Mouse (Mus musculus) embryonic facial prominence, embryonic 13.5 days (tissue): ENCODE results near the gene Mcm2. TPM values are rescaled to one million over a fixed set of nuclear protein-coding genes. Genes with fewer than 3 reads are reported as not detected.
A peak's percentile ranks its signal among the peaks of the same experiment; 100 is the strongest.

Experiments used
- ATAC-seq: fragments of 200-750 bp; cut with Nextera tagmentation; 2 replicates; pipeline ENCODE4 v1.8.0; 2017; ENCODE audit warnings: low read depth; ENCODE audit not compliant: insufficient number of reproducible peaks, insufficient read depth, low FRiP score, low TSS enrichment
- H3K27ac ChIP-seq: fragments of 300-500 bp; sonication (generic); 2 replicates; pipeline ENCODE4 v1.5.1; 2015; ENCODE audit warnings: moderate library complexity, mild to moderate bottlenecking, inconsistent platforms
- H3K27me3 ChIP-seq: fragments of 300-500 bp; sonication (generic); 2 replicates; pipeline ENCODE4 v1.6.1; 2015; ENCODE audit warnings: mild to moderate bottlenecking, inconsistent platforms
- H3K36me3 ChIP-seq: fragments of 300-500 bp; sonication (generic); 2 replicates; pipeline ENCODE4 v1.6.1; 2015; ENCODE audit warnings: mild to moderate bottlenecking, inconsistent platforms
- H3K4me1 ChIP-seq: fragments of 300-500 bp; sonication (generic); 2 replicates; pipeline ENCODE4 v1.6.1; 2015; ENCODE audit warnings: inconsistent platforms
- H3K4me2 ChIP-seq: fragments of 300-500 bp; sonication (generic); 2 replicates; pipeline ENCODE4 v1.6.1; 2015; ENCODE audit warnings: moderate library complexity, mild to moderate bottlenecking, inconsistent platforms
- H3K4me3 ChIP-seq: fragments of 300-500 bp; sonication (generic); 2 replicates; pipeline ENCODE4 v1.5.1; 2015; ENCODE audit warnings: mild to moderate bottlenecking, inconsistent platforms
- H3K9ac ChIP-seq: fragments of 300-500 bp; sonication (generic); 2 replicates; pipeline ENCODE4 v1.6.1; 2015; ENCODE audit warnings: mild to moderate bottlenecking, inconsistent platforms
- H3K9me3 ChIP-seq: fragments of 300-500 bp; sonication (generic); 2 replicates; pipeline ENCODE4 v1.6.1; 2016; ENCODE audit warnings: inconsistent platforms
- WGBS: fragments of 180-500 bp; shearing (Covaris S2); methylation state at CpG from one replicate; pipeline ENCODE4 v1.1.7; 2015; ENCODE audit warnings: mixed read lengths; 5-methylcytosine and 5-hydroxymethylcytosine counted together
- polyA plus RNA-seq: library from polyadenylated mRNA; unstranded; fragments of >200 nt; fragmentation: Nextera tagmentation; extraction: Ambion mirVana; gene quantifications from 2 replicates; pipeline ENCODE4 v1.2.1, GENCODE M21; 2015

Gene Mcm2
- polyA plus RNA-seq, 1 experiment from 2014 or later = 131 TPM

GRCm38 (mm10) chr6:88843781-88844725 is 54.5 kb downstream of the Mcm2 start:
- H3K27me3 ChIP-seq = no peaks in the 10 kb centered on the region
- ATAC-seq = no peak
- H3K4me1 ChIP-seq = peaks cover 27% of the 10 kb centered on the region
- 0 out of 2 replicates have a peak overlapping the region, but pooled peaks have one; percentile 32 for H3K9ac ChIP-seq
- 0 out of 2 replicates have a peak overlapping the region, but pooled peaks have one; percentile 3 for H3K4me3 ChIP-seq
- 59% methylated on average over 9 of the region's 9 CpGs for WGBS
- H3K4me2 ChIP-seq = peak overlapping the region; percentile 91; the same call in 1 of the 2 replicates
- no peaks in the 10 kb centered on the region for H3K9me3 ChIP-seq
- H3K27ac ChIP-seq = no peak overlapping the region
- H3K36me3 ChIP-seq = peaks cover 26% of the 10 kb centered on the region

- Histone ChIP-seq H3K27me3 (no peaks in the 10 kb centered on the region), H3K4me2 (peak overlapping the region; percentile 91), H3K4me1 (peaks cover 27% of the 10 kb centered on the region), H3K27ac (peak overlapping the region; percentile 87; the same call in 1 of the 2 replicates), H3K9me3 (no peaks in the 10 kb centered on the region), H3K4me3 (peak overlapping the region; percentile 88), H3K36me3 (peaks cover 28% of the 10 kb centered on the region), H3K9ac (peak overlapping the region; percentile 84)
- 71% methylated on average over 7 of the region's 7 CpGs for WGBS
- ATAC-seq = no peak
These were observed 55.3 kb downstream of the Mcm2 start for GRCm38 (mm10) chr6:88843241-88843640.

- peak overlapping the region; percentile 84 for H3K9ac ChIP-seq
- ATAC-seq = no peak
These were observed 55.8 kb downstream of the Mcm2 start for GRCm38 (mm10) chr6:88842731-88843151.

GRCm38 (mm10) chr6:88841781-88842689 is 56.5 kb downstream of the Mcm2 start, which contains the start of gene Abtb1:
TSS of gene Abtb1 (minus strand) at chr6:88841984.
- Histone ChIP-seq H3K4me3 (peak within 1 kb of the TSS; percentile 88), H3K4me1 (peaks cover 27% of the 10 kb centered on the region), H3K9ac (peak within 1 kb of the TSS; percentile 85), H3K36me3 (peaks cover 34% of the 10 kb centered on the region), H3K9me3 (no peaks in the 10 kb centered on the region), H3K27ac (peak within 1 kb of the TSS; percentile 87), H3K27me3 (no peaks in the 10 kb centered on the region), H3K4me2 (peak within 1 kb of the TSS; percentile 91)
- peak; percentile 97 for ATAC-seq
- WGBS = under 1% methylated on average over 58 of the region's 72 CpGs

More at GRCm38 (mm10) chr6:88842731-88843151, 55.8 kb downstream of the Mcm2 start:
- under 1% methylated on average over 31 of the region's 32 CpGs for WGBS
- peaks cover 28% of the 10 kb centered on the region for H3K36me3 ChIP-seq
- H3K4me2 ChIP-seq = peak overlapping the region; percentile 91
- peaks cover 27% of the 10 kb centered on the region for H3K4me1 ChIP-seq
- no peaks in the 10 kb centered on the region for H3K27me3 ChIP-seq
- peak overlapping the region; percentile 88 for H3K4me3 ChIP-seq
- no peaks in the 10 kb centered on the region for H3K9me3 ChIP-seq
- H3K27ac ChIP-seq = peak overlapping the region; percentile 87

GRCm38 (mm10) chr6:88841514-88841780 is 57.1 kb downstream of the Mcm2 start:
- Histone ChIP-seq H3K36me3 (peaks cover 40% of the 10 kb centered on the region), H3K4me1 (peaks cover 27% of the 10 kb centered on the region), H3K27me3 (no peaks in the 10 kb centered on the region), H3K9ac (peak overlapping the region; percentile 85), H3K4me3 (peak overlapping the region; percentile 88), H3K27ac (peak overlapping the region; percentile 86), H3K4me2 (peak overlapping the region; percentile 91), H3K9me3 (no peaks in the 10 kb centered on the region)
- no peak for ATAC-seq
- WGBS = 1% methylated on average over 22 of the region's 22 CpGs

GRCm38 (mm10) chr6:88840791-88841513 is 57.6 kb downstream of the Mcm2 start:
- Histone ChIP-seq H3K36me3 (peaks cover 45% of the 10 kb centered on the region), H3K9me3 (no peaks in the 10 kb centered on the region), H3K4me1 (peaks cover 27% of the 10 kb centered on the region), H3K9ac (peak overlapping the region; percentile 85), H3K27ac (peak overlapping the region; percentile 86), H3K27me3 (no peaks in the 10 kb centered on the region), H3K4me3 (peak overlapping the region; percentile 88), H3K4me2 (peak overlapping the region; percentile 91)
- ATAC-seq = no peak
- WGBS = 54% methylated on average over 9 of the region's 9 CpGs

- 73% methylated on average over 3 of the region's 3 CpGs for WGBS
- H3K9me3 ChIP-seq = no peaks in the 10 kb centered on the region
- no peak for ATAC-seq
- H3K27ac ChIP-seq = no peak overlapping the region
- peaks cover 49% of the 10 kb centered on the region for H3K36me3 ChIP-seq
- H3K9ac ChIP-seq = no peak overlapping the region
- H3K4me1 ChIP-seq = peaks cover 27% of the 10 kb centered on the region
- no peaks in the 10 kb centered on the region for H3K27me3 ChIP-seq
- H3K4me2 ChIP-seq = peak overlapping the region; percentile 91; the same call in 1 of the 2 replicates
- H3K4me3 ChIP-seq = peak overlapping the region; percentile 88
These were observed 58.4 kb downstream of the Mcm2 start for GRCm38 (mm10) chr6:88840211-88840610.

GRCm38 (mm10) chr6:88839135-88839970 is 59.2 kb downstream of the Mcm2 start:
- Histone ChIP-seq H3K36me3 (peaks cover 52% of the 10 kb centered on the region), H3K27me3 (no peaks in the 10 kb centered on the region), H3K4me1 (peaks cover 29% of the 10 kb centered on the region), H3K4me3 (no peak overlapping the region), H3K9ac (no peak overlapping the region), H3K9me3 (no peaks in the 10 kb centered on the region), H3K27ac (no peak overlapping the region), H3K4me2 (no peak overlapping the region)
- no peak for ATAC-seq
- 84% methylated on average over 26 of the region's 26 CpGs for WGBS

- 91% methylated on average over 10 of the region's 10 CpGs for WGBS
- no peak for ATAC-seq
These were observed 60.0 kb downstream of the Mcm2 start for GRCm38 (mm10) chr6:88838613-88839012.

GRCm38 (mm10) chr6:88837999-88838398 is 60.6 kb downstream of the Mcm2 start:
- H3K4me1 ChIP-seq = peaks cover 18% of the 10 kb centered on the region
- no peak overlapping the region for H3K27ac ChIP-seq
- no peaks in the 10 kb centered on the region for H3K9me3 ChIP-seq
- H3K36me3 ChIP-seq = peaks cover 52% of the 10 kb centered on the region
- no peaks in the 10 kb centered on the region for H3K27me3 ChIP-seq
- no peak overlapping the region for H3K4me3 ChIP-seq
- no peak overlapping the region for H3K4me2 ChIP-seq
- no peak for ATAC-seq
- 87% methylated on average over 12 of the region's 12 CpGs for WGBS
- H3K9ac ChIP-seq = no peak overlapping the region

More at GRCm38 (mm10) chr6:88838613-88839012, 60.0 kb downstream of the Mcm2 start:
- Histone ChIP-seq H3K4me3 (no peak overlapping the region), H3K36me3 (peaks cover 52% of the 10 kb centered on the region), H3K9me3 (no peaks in the 10 kb centered on the region), H3K9ac (no peak overlapping the region), H3K27me3 (no peaks in the 10 kb centered on the region), H3K4me1 (peaks cover 24% of the 10 kb centered on the region), H3K27ac (no peak overlapping the region), H3K4me2 (no peak overlapping the region)
